In the genomic region with DNA sequence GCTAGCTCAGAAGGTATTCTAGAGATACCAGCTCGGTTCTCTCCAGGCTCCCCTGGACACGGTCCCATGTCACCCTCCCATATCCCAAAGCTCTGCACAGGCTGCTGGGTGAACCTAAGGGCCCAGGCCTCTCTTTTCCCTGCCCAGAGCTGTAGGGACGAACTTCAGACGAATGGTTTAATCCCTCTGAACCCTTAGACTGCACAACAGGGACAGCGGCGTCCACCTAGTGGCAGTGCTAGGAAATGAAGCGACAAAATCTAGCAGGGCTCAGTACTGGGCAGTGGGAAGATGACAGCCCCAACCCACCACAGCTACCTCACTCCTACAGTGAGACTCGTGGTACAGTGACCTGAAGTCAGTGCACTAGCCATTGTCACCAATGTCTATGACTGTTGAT, we compare ENCODE assay signal across 8 mouse cellular contexts. TPM values are rescaled to one million over a fixed set of nuclear protein-coding genes. Genes with fewer than 3 reads are reported as not detected.
DNase-seq lines count a peak whose midpoint lies in the region; ATAC-seq and TF ChIP-seq lines count a peak whose summit lies in the region.

No protein-coding gene starts in this region.

- peaks cover 41% of the 10 kb centered on the region for H3K4me1 ChIP-seq in heart, embryonic 12.5 days (replicated peaks)
- peaks cover 28% of the 10 kb centered on the region for H3K4me1 ChIP-seq in kidney, postnatal 0 days (replicated peaks; ENCODE audit: insufficient read depth, low read length)
- peaks cover 8% of the 10 kb centered on the region for H3K4me1 ChIP-seq in lung, adult 2 months (ENCODE audit: control insufficient read depth, insufficient read depth, low read length)
- peaks cover 43% of the 10 kb centered on the region for H3K4me1 ChIP-seq in neural tube, embryonic 12.5 days

- H3K27ac ChIP-seq in heart, embryonic 12.5 days (ENCODE audit: poor library complexity, severe bottlenecking), result no peak overlapping the region
- no peak overlapping the region for H3K27ac ChIP-seq in kidney, postnatal 0 days
- no peak overlapping the region for H3K27ac ChIP-seq in neural tube, embryonic 12.5 days

- TF ChIP-seq POLR2A in lung, adult 2 months (IDR thresholded peaks at IDR 0.05; ENCODE audit: borderline replicate concordance, extremely low read depth, low read depth, low read length), result no peak

- H3K9ac ChIP-seq in heart, embryonic 12.5 days, result no peak overlapping the region
- no peak overlapping the region for H3K9ac ChIP-seq in kidney, postnatal 0 days (ENCODE audit: low read depth, low read length)
- no peak overlapping the region for H3K9ac ChIP-seq in neural tube, embryonic 12.5 days

- peak overlapping the region; percentile 100; the same call in 1 of the 2 replicates for H3K4me2 ChIP-seq in heart, embryonic 12.5 days
- H3K4me2 ChIP-seq in kidney, postnatal 0 days (ENCODE audit: low read length), result peak overlapping the region; percentile 94
- H3K4me2 ChIP-seq in neural tube, embryonic 12.5 days (replicated peaks), result peak overlapping the region; percentile 94; the same call in 1 of the 2 replicates

- no peaks in the 10 kb centered on the region; the same call in 1 of the 2 replicates for H3K27me3 ChIP-seq in heart, embryonic 12.5 days (replicated peaks)
- H3K27me3 ChIP-seq in kidney, postnatal 0 days (ENCODE audit: insufficient read depth, low read length), result no peaks in the 10 kb centered on the region
- H3K27me3 ChIP-seq in neural tube, embryonic 12.5 days (replicated peaks), result no peaks in the 10 kb centered on the region

- WGBS in heart, embryonic 12.5 days, result 15% methylated on average over 8 of the region's 8 CpGs
- 9% methylated on average over 8 of the region's 8 CpGs for WGBS in kidney, postnatal 0 days
- WGBS in lung, adult 2 months, result 10% methylated on average over 8 of the region's 8 CpGs
- 7% methylated on average over 8 of the region's 8 CpGs for WGBS in neural tube, embryonic 12.5 days

- no peaks in the 10 kb centered on the region for H3K9me3 ChIP-seq in heart, embryonic 12.5 days (replicated peaks)
- no peaks in the 10 kb centered on the region for H3K9me3 ChIP-seq in kidney, postnatal 0 days (replicated peaks; ENCODE audit: low read length)
- no peaks in the 10 kb centered on the region for H3K9me3 ChIP-seq in neural tube, embryonic 12.5 days

- peak; percentile 80 for TF ChIP-seq CTCF in kidney, postnatal 0 days (IDR thresholded peaks at IDR 0.05; ENCODE audit: low read depth)
- TF ChIP-seq CTCF in lung, adult 2 months (IDR thresholded peaks at IDR 0.05; ENCODE audit: insufficient read depth, low read length), result peak; percentile 86

- DNase-seq in A20 (ENCODE audit: low read depth, low spot score) (peak; percentile 86), MN1 (ENCODE audit: low spot score) (peak; percentile 69)
- DNase-seq in embryo, embryonic 9.5 days (ENCODE audit: extremely low spot score), result peak; percentile 74
- peak; percentile 86 for DNase-seq in kidney, postnatal 0 days (ENCODE audit: low spot score)
- DNase-seq in lung, adult 2 months, result peak; percentile 54
- peak; percentile 50 to 67 for DNase-seq in thymus, postnatal 10 days (ENCODE audit: low spot score in 2 of 2)

- no peak overlapping the region for H3K4me3 ChIP-seq in heart, embryonic 12.5 days
- H3K4me3 ChIP-seq in kidney, postnatal 0 days (replicated peaks; ENCODE audit: low read depth, low read length), result no peak overlapping the region
- H3K4me3 ChIP-seq in lung, adult 2 months (replicated peaks; ENCODE audit: extremely low read depth, low read depth, low read length), result peak overlapping the region; percentile 28
- no peak overlapping the region for H3K4me3 ChIP-seq in neural tube, embryonic 12.5 days

- H3K36me3 ChIP-seq in heart, embryonic 12.5 days, result no peaks in the 10 kb centered on the region
- no peaks in the 10 kb centered on the region for H3K36me3 ChIP-seq in kidney, postnatal 0 days (ENCODE audit: insufficient read depth, low read length)
- H3K36me3 ChIP-seq in neural tube, embryonic 12.5 days, result no peaks in the 10 kb centered on the region

- no peak for ATAC-seq in heart, embryonic 12.5 days (ENCODE audit: insufficient number of reproducible peaks, low FRiP score)
- peak; percentile 46 for ATAC-seq in kidney, postnatal 0 days (replicated peaks; ENCODE audit: low FRiP score, low read depth)
- ATAC-seq in neural tube, embryonic 12.5 days (ENCODE audit: low FRiP score, low read depth), result peak; percentile 29

RNA-seq across cellular contexts. Expression of a gene that starts 5.5 kb away (rescaled TPM):
- 3.0 and 3.3 TPM in 2 replicates for polyA plus RNA-seq in heart, embryonic 12.5 days (2016; fragmentation: Nextera tagmentation; extraction: Ambion mirVana)
- 2.9 and 3.3 TPM in 2 replicates for polyA plus RNA-seq in kidney, postnatal 0 days (2015; fragmentation: Nextera tagmentation; extraction: Ambion mirVana)
- polyA plus RNA-seq in lung, adult 2 months (2012; rRNA removed), result 22.2 and 22.7 TPM in 2 replicates
- 7.3 and 7.5 TPM in 2 replicates for polyA plus RNA-seq in neural tube, embryonic 12.5 days (2016; fragmentation: Nextera tagmentation; extraction: Ambion mirVana)

RNA-seq across cellular contexts. Expression of a gene that starts 46.4 kb away (rescaled TPM):
- not detected in 2 replicates for polyA plus RNA-seq in heart, embryonic 12.5 days (2016; fragmentation: Nextera tagmentation; extraction: Ambion mirVana)
- polyA plus RNA-seq in kidney, postnatal 0 days (2015; fragmentation: Nextera tagmentation; extraction: Ambion mirVana), result not detected in 2 replicates
- 0.45 and 0.49 TPM in 2 replicates for polyA plus RNA-seq in lung, adult 2 months (2012; rRNA removed)
- polyA plus RNA-seq in neural tube, embryonic 12.5 days (2016; fragmentation: Nextera tagmentation; extraction: Ambion mirVana), result not detected in 2 replicates

RNA-seq across cellular contexts. Expression of a gene that starts 52.7 kb away (rescaled TPM):
- polyA plus RNA-seq in heart, embryonic 12.5 days (2016; fragmentation: Nextera tagmentation; extraction: Ambion mirVana), result not detected in 2 replicates
- polyA plus RNA-seq in kidney, postnatal 0 days (2015; fragmentation: Nextera tagmentation; extraction: Ambion mirVana), result not detected in 2 replicates
- 0.22 and 0.50 TPM in 2 replicates for polyA plus RNA-seq in lung, adult 2 months (2012; rRNA removed)
- polyA plus RNA-seq in neural tube, embryonic 12.5 days (2016; fragmentation: Nextera tagmentation; extraction: Ambion mirVana), result not detected in 2 replicates
